In the genomic region with DNA sequence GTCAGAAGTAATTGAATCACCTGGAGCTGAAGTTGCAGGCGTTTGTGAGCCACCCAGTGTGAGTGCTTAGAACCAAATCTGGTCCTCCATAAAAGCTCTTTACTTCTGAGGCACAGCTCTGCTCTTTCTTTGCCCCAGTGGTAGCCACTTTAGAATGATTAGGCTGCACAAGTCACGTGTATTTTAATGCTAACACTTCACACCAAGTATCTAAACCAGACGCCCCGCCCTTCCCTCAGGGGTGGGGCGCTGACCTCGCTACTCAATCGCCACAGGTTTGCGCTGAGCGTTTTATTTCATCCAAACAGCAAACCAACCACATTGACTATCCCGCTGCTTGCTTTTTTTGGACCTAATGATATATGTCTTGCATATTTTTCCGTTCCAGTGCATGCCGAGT, we compare ENCODE assay signal across 12 mouse cellular contexts.
DNase-seq lines count a peak whose midpoint lies in the region; ATAC-seq and TF ChIP-seq lines count a peak whose summit lies in the region.
"Had no signal": no experiment of that assay in that cellular context is flagged by ENCODE, and none has a peak within 500 bp of the region (broad histone marks: within the 10 kb centered on the region; RNA-seq: fewer than 3 reads in every experiment).

No protein-coding gene starts in this region.

- H3K4me1 ChIP-seq in heart, embryonic 12.5 days (replicated peaks): no peaks in the 10 kb centered on the region
- peaks cover 17% of the 10 kb centered on the region for H3K4me1 ChIP-seq in E14TG2a.4 (replicated peaks; ENCODE audit: low read depth, low read length)
- H3K4me1 ChIP-seq in embryonic facial prominence, embryonic 15.5 days: peaks cover 12% of the 10 kb centered on the region
- no peaks in the 10 kb centered on the region for H3K4me1 ChIP-seq in liver, postnatal 0 days (ENCODE audit: insufficient read depth)
- no peaks in the 10 kb centered on the region for H3K4me1 ChIP-seq in forebrain, embryonic 10.5 days

- ATAC-seq in heart, embryonic 12.5 days (ENCODE audit: insufficient number of reproducible peaks, low FRiP score): no peak
- ATAC-seq in embryonic facial prominence, embryonic 15.5 days (ENCODE audit: insufficient number of reproducible peaks, low FRiP score, low TSS enrichment, low read depth): no peak
- no peak for ATAC-seq in liver, postnatal 0 days

- 29% methylated on average over 12 of the region's 12 CpGs for WGBS in heart, embryonic 12.5 days
- WGBS in embryonic facial prominence, embryonic 15.5 days: 23% methylated on average over 12 of the region's 12 CpGs
- WGBS in liver, postnatal 0 days (ENCODE audit: insufficient replicate concordance): 50% methylated on average over 12 of the region's 12 CpGs
- WGBS in forebrain, embryonic 10.5 days: 50% methylated on average over 12 of the region's 12 CpGs

- TF ChIP-seq CTCF in E14TG2a.4 (conservative IDR thresholded peaks at IDR 0.05; ENCODE audit: low read length): no peak
- no peak for TF ChIP-seq CTCF in liver, postnatal 0 days (IDR thresholded peaks at IDR 0.05; ENCODE audit: low read depth)

- no peak overlapping the region for H3K4me3 ChIP-seq in heart, embryonic 12.5 days
- peak overlapping the region; percentile 39 for H3K4me3 ChIP-seq in E14TG2a.4 (replicated peaks; ENCODE audit: low read length)
- peak overlapping the region; percentile 13; the same call in 1 of the 2 replicates for H3K4me3 ChIP-seq in embryonic facial prominence, embryonic 15.5 days (replicated peaks)
- H3K4me3 ChIP-seq in liver, postnatal 0 days (ENCODE audit: low read depth, low read length): no peak overlapping the region
- H3K4me3 ChIP-seq in forebrain, embryonic 10.5 days: no peak overlapping the region; the same call in 1 of the 2 replicates
- H3K4me3 ChIP-seq: erythroblast, embryonic 14.5 days had no signal

- no peak overlapping the region for H3K27ac ChIP-seq in heart, embryonic 12.5 days (ENCODE audit: poor library complexity, severe bottlenecking)
- H3K27ac ChIP-seq in embryonic facial prominence, embryonic 15.5 days (replicated peaks): no peak overlapping the region
- H3K27ac ChIP-seq in liver, postnatal 0 days (ENCODE audit: low read depth): no peak overlapping the region
- no peak overlapping the region for H3K27ac ChIP-seq in forebrain, embryonic 10.5 days

- peak overlapping the region; percentile 35 for H3K4me2 ChIP-seq in heart, embryonic 12.5 days
- H3K4me2 ChIP-seq in embryonic facial prominence, embryonic 15.5 days (replicated peaks): peak overlapping the region; percentile 36
- peak overlapping the region; percentile 36; the same call in 1 of the 2 replicates for H3K4me2 ChIP-seq in liver, postnatal 0 days (ENCODE audit: low read depth, low read length)

- no peak overlapping the region for H3K9ac ChIP-seq in heart, embryonic 12.5 days
- no peak overlapping the region for H3K9ac ChIP-seq in embryonic facial prominence, embryonic 15.5 days
- H3K9ac ChIP-seq in liver, postnatal 0 days (replicated peaks): no peak overlapping the region

- no peak for DNase-seq in heart, adult 9 months (ENCODE audit: low spot score in 2 of 2)
- no peak for DNase-seq in liver, postnatal 0 days
- no peak for DNase-seq in retina, postnatal 1 day
- no peak for DNase-seq in gastrocnemius, postnatal 36 days
- DNase-seq in forebrain, embryonic 10.5 days (ENCODE audit: extremely low spot score, low spot score): no peak
- DNase-seq: adrenal gland, postnatal 14 days; cerebellum, adult 9-10 months; kidney, adult 11 months had no signal

- H3K27me3 ChIP-seq in heart, embryonic 12.5 days (replicated peaks): no peaks in the 10 kb centered on the region
- H3K27me3 ChIP-seq in E14TG2a.4 (ENCODE audit: insufficient read depth, low read length): peaks cover 15% of the 10 kb centered on the region
- no peaks in the 10 kb centered on the region for H3K27me3 ChIP-seq in embryonic facial prominence, embryonic 15.5 days
- no peaks in the 10 kb centered on the region for H3K27me3 ChIP-seq in liver, postnatal 0 days (ENCODE audit: insufficient read depth, low read length)
- H3K27me3 ChIP-seq in forebrain, embryonic 10.5 days (ENCODE audit: poor library complexity, severe bottlenecking): no peaks in the 10 kb centered on the region

- TF ChIP-seq EP300 in liver, postnatal 0 days (IDR thresholded peaks at IDR 0.05; ENCODE audit: low read depth): no peak

- intact Hi-C loops in gastrocnemius, postnatal 36 days (cut with DNase I): no loop called here

- peaks cover 3% of the 10 kb centered on the region; the same call in 1 of the 2 replicates for H3K9me3 ChIP-seq in heart, embryonic 12.5 days (replicated peaks)
- H3K9me3 ChIP-seq in E14TG2a.4 (ENCODE audit: low read length): no peaks in the 10 kb centered on the region
- no peaks in the 10 kb centered on the region for H3K9me3 ChIP-seq in embryonic facial prominence, embryonic 15.5 days (replicated peaks)
- H3K9me3 ChIP-seq in liver, postnatal 0 days (ENCODE audit: low read length): no peaks in the 10 kb centered on the region
- no peaks in the 10 kb centered on the region for H3K9me3 ChIP-seq in forebrain, embryonic 10.5 days

- H3K36me3 ChIP-seq in heart, embryonic 12.5 days: no peaks in the 10 kb centered on the region
- no peaks in the 10 kb centered on the region for H3K36me3 ChIP-seq in E14TG2a.4 (ENCODE audit: insufficient read depth, low read length)
- no peaks in the 10 kb centered on the region for H3K36me3 ChIP-seq in embryonic facial prominence, embryonic 15.5 days
- H3K36me3 ChIP-seq in liver, postnatal 0 days (replicated peaks; ENCODE audit: insufficient read depth, low read length): no peaks in the 10 kb centered on the region
- H3K36me3 ChIP-seq in forebrain, embryonic 10.5 days (replicated peaks): no peaks in the 10 kb centered on the region

Comparison
In these comparisons a context has a peak if more than half of its experiments do, and no peak if none do; other contexts are left out.
1. H3K4me3 ChIP-seq: peak in E14TG2a.4 (single experiment) and embryonic facial prominence, embryonic 15.5 days (single experiment); none in heart, embryonic 12.5 days (single experiment), liver, postnatal 0 days (single experiment) and forebrain, embryonic 10.5 days (single experiment).
2. Peak in every context shown above with its lines, with median percentiles within 50 percentile points of each other: H3K4me2 ChIP-seq.